Mouse (Mus musculus) heart, postnatal 25 days (tissue): ENCODE data around the gene Cat. TPM values are rescaled to one million over a fixed set of nuclear protein-coding genes. Genes with fewer than 3 reads are reported as not detected.

Experiments used
- total RNA-seq, 2 experiments: library from RNA; stranded (reverse); gene quantifications; 2 replicates each; pipeline ENCODE4 v1.2.3; 2021

Gene Cat
- total RNA-seq, 2 experiments from 2014 or later = 199 to 201 TPM

Other genes with a start within 250 kb of the Cat start
- not detected for gene Ehf, start 181.9 kb downstream of the Cat start, total RNA-seq
- not detected for gene Elf5, start 73.5 kb downstream of the Cat start, total RNA-seq
- gene Abtb2, start 81.2 kb upstream of the Cat start, total RNA-seq = 10 to 100 TPM; 23.2 to 26.2 TPM